Mouse (Mus musculus) liver, adult (tissue): ENCODE measurements around the gene Fam189b.

ENCODE experiments used
- GATA4 ChIP-seq: IDR thresholded peaks from 2 replicates; pipeline ENCODE4 v1.6.1; 2014; ENCODE audit warnings: mild to moderate bottlenecking, low read length; ENCODE audit not compliant: insufficient replicate concordance

Fam189b gene

DNA sequence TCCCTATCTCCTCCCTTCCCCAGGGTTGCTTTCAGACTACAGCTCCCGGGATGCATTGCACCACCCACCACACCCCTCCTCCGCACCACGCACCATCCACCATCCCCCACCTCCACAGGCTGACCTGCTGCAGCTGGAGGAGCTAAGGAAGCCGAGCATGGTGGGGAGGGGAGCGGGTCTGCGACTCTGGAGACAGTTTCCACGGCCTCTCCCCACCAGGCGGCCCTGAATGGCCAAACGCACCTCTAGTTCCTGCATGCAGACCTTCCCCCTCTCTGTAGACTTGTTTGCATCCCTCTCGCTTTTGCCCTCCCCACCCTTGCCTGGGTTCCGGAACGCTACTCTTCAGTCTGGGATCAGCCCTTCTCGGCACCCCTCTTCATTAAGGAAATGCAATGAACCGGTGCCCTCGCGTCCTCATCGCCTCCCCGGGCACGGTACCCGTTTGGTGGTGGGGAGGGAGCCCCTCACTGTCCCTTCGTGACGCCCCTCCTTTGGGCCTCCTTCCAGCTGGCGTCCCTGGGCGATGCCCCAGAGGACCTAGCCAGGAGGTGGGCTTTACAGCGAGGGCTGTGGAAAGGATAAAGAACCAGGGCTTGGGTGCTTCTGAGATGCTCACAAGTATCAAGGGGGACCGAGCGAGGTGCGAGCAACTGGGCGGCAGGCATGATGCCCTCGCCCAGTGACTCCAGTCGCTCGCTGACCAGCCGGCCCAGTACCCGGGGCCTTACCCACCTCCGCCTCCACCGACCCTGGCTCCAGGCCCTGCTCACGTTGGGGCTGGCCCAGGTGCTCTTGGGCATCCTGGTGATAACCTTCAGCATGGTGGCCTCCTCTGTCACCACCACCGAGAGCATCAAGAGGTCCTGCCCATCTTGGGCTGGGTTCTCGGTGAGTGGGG, at the start of gene Fam189b:
Fam189b (plus strand) TSS at position 86 of the 901 bp plus-strand sequence.
- TF ChIP-seq GATA4 = no peak

DNA sequence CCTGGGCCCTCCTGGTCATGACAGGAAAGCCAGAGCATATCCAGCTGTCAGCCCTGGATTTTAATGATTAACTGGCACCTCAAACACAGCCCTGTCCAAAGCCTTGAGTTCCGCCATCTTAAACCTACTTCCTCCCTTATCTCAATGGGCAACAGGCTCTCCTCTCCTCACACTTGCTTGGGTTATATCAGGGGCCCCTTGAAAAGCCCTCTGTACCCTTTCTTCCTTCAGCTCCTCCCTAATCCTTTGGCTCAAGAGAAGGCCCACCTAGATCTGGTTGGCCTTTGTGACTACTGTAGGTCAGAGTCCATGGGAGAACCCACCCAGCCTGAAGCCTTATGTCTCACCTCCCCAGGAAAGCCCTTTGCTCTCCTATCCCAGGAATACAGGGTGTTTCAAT, 49.2 kb upstream of the Fam189b start:
- TF ChIP-seq GATA4 = no peak

DNA sequence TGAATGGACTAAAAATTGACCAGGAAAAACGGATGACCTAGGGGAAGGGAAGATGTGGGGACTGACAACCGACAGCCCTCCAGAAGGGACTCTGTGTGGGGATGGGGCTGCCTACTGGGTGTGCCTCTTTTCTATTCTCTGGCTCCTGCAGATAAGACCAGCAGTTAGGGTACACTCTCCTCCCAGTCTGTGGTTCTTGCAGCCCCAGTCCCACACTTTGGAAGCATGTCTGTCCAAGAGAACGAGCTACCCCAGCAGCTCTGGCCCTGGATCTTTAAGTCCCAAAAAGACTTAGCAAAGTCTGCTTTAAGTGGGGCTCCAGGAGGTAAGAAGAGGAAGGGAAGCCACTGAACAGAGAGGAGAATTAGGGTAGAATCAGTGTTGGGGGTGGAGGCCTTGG, 47.0 kb upstream of the Fam189b start, which contains the start of gene Pklr:
Pklr (plus strand) TSS at position 185 of the 400 bp plus-strand sequence.
- no peak for TF ChIP-seq GATA4

DNA sequence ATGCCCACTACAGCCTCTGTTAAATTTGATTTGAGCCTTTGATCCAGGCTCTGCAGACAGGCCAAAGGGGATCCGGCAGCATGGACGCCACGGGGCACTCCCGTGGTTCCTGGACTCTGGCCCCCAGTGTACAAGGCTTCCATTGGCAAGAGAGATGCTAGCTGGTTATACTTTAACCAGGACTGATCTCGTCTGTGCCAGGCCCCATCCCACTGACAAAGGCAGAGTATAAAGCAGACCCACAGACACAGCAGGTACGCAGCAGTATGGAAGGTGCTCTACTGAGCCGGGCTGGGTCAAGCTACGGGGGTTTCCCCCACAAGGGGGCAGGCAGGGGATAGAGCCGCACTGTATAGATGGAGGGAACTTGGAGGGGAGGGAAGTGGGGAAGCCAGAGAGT, 46.6 kb upstream of the Fam189b start:
- TF ChIP-seq GATA4 = no peak

DNA sequence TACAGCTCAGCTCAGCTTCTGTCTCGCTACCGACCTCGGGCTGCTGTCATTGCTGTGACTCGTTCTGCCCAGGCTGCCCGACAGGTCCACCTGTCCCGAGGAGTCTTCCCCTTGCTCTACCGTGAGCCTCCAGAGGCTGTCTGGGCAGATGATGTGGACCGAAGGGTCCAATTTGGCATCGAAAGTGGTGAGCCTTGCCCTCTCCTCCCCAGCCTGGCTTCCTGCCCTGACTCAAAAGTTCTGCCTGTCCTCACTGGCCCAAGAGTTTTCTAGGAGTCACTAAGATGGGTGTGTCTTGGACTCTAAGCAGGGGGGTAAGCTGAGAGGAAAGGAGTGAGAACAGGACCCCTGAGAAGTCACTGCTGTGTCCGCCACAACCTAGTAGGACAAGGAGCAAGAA, 38.1 kb upstream of the Fam189b start:
- TF ChIP-seq GATA4 = no peak

DNA sequence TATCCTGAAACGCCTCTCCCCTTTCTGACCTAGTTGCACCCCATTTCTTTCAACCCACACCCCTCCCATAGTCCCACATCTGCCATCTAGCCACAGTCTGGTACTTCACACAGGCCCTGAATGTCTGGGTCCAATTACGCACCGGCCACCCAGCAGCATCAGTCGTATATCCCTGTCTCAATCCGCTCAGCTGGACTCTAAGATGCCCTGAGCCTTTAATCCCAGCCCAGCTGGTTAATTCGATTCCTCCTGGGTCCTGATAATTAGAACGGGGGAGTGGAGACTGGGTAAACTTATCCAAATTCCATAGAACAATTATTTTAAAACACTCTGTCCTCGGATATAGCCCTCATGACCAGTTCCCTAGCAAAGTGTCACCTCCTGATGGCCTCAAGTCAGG, 37.4 kb upstream of the Fam189b start:
- TF ChIP-seq GATA4 = no peak

DNA sequence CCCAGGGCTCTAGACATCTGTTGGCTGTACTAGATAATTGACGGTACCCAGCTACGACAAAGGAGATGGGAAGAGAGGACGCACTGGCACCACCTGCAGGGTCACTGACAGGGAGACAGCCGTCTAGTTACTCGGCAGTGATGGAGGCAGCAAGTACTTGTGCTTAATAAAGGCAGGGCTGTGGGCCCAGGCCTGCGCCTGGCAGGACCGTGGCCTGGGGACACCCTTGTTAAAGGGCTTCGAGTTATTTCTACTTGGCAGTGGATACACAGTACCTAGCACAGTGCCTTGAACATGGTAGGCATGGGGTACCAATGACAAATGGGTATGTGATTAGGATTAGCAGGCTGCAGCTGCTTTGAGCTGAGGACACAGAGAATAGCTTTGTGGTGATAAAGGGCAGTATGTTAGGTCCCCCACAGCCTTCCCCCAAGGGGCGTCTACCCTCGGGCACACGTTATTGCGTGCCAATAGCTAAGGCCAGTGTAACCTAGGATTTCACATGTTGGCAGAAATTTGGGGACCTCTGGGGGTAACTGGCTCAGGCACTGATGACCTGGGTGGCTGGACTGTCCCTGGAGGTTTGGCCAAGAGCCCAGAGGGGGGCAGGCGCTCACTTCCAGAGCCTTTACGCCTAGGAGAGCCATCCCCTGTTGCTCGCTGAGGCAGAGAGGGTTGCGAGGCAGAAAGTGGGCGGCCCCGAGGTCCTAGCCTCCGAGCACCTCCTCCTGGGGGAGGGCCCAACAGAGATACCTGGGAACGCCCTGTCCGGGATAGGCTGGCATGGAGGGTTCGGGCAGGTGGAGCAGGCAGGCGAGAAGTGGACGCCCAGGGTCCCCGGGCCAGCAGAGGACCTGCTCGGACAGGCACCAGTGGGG, 35.6 kb upstream of the Fam189b start:
- no peak for TF ChIP-seq GATA4

DNA sequence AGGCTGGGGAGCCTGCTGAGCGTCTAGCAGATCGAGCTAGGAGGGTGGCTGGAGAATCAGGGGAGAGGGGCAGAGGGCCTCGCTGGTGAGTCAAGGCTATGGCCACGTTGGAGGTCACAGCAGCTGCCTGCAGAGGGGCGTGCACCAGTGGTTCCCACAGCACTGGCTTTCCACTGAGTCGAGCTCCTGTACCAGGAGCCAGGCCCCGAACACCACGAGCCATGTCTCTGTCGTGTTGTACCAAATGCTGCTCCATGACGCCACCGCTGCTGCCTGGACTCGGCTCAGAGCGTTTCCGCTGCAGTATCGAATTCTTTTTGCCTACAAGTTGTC, 35.0 kb upstream of the Fam189b start:
- TF ChIP-seq GATA4 = no peak

DNA sequence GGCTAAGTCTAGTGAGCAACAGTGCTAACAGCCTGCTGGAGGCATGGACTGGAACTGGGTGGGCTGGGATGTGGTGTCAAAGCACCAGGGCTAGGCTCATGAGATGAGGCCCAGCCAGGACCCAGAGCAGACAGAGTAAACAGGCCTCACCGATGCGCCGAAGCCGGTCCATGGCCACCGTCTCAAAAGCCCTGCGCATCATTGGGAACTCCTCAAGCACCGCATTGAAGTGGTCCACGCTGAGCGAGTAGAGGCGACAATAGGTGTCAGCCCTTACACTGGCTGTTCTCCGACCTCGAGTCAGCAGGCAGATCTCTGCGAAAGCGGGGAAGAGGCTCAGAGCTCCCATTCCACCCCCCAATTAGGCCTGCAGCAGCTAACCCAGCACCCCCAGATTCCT, 34.4 kb upstream of the Fam189b start:
- TF ChIP-seq GATA4 = no peak

DNA sequence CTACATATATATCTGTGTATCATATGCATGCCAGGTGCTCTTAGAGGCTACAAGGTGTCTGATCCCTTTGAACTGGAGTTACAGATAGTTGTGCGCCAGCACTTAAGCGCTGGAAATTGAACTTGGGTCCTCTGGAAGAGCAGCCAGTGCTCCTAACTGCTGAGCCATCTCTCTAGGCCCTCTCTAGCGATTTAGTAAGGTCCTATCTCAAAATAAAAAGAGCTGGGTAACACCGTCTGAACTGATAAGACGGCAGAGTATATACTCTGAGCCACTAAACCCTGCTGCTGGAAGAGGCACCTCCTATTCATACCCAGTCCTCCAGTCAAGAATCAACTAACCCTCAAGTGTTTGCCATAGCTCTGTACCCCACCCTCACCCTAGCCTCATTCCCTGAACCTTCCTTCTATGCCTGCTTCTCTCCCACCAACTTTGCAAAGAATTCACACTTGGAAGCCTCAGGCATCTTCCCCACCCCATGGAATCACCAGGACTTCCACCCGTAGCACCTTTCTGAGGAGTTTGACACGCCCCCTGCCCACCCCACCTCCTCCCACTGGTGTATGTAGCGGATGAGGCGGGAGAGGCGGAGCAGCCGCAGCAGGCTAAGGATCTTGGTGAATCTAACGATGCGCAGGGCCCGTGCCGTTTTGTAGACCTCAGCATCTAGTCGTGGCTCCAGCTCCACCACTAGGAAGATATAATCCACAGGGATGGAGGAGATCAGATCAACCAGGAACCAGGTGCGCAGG, 30.7 kb upstream of the Fam189b start:
- TF ChIP-seq GATA4 = no peak

DNA sequence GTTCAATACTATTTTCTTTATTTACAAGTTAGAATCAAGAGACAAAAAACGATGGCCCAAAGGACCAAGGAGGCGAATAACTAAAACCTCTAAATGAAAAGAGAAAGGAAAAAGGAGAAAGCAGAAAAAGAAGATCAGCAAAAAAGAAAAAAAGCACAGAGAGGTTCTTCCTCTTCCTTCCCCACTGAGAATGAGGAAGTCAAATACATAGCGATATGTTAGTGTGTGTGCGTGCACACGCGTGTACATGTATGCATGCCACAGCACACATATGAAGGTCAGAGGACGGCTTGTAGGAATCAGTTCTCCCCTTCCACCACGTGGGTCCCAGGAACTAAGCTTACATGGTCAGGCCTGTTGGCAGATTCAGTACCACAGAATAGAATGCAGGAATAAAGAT, 26.0 kb upstream of the Fam189b start:
- TF ChIP-seq GATA4 = no peak

DNA sequence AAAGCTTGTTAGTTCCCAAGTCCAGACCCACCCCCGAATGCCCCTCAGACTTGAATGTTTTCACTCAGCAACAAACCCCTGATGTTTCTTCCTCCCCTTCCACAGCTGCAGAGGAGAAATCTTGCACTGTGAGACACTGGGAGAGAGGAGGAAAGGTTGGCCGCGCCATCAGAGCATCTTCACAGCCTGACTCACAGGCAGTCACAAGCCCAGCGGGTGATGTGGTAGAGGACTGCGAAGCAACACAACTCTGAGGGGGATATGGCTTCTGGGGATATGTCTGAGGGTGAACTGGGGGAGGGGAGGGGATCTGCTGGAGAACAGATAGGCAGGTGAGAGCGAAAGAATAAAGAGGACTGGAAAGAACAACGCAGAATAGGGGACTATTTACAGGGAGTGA, 24.3 kb upstream of the Fam189b start:
- no peak for TF ChIP-seq GATA4

DNA sequence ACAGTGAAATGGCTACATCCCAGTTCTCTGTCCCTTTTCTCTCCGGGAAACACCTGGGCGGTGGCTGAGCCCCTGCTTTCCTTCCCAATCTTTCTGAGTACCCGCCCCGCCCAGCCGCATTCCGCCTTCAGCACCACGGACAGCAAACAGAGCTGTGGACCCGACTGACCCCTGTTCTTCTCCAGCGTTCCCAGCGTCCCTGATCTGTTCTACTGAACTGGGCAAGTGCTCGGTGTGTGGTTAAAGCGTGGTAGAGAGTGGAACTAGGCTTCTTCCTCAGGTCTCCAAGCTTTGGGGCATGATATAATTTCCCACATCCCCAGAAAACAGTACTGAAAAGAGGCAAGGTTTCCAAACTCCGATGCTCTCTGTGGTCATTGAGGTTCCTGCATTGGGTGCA, 23.7 kb upstream of the Fam189b start:
- no peak for TF ChIP-seq GATA4

DNA sequence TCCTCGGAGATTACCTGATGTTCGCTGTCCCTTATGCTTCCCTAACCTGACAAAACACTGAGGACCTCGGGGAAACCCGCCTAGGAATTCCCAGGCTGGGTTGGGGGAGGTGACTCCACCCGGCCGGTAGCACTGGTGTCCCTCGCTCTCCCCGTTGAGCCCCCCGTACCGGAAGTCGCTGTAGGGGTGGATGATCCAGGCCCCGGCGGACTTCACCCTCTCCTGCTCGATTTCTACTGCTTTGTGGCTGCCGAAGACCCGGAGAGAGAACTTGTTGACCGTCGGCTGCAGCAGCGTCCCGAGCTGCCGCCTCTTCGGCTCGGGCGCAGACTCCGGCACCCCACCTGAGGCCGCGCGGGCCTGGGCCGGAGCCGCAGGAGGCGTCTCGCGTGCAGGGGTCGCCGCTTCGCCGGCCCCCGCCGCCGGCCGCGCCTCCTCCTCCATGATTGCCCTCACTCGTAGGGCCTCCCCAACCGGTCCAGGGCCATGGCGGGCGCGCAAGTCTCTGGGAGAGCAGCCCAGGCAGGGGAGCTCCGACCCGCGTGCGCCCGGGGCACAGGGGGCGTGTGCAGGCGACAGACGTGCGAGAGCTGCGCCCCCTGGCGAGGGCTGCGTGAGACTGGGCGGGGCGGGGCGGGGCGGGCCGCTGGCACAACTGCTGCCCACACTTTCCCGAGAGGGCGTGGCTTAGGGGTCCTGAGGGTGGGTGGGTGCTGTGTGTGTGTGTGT, 23.2 kb upstream of the Fam189b start, which contains the start of gene Hcn3:
Hcn3 (minus strand) TSS at position 581 of the 729 bp plus-strand sequence.
- TF ChIP-seq GATA4 = no peak

DNA sequence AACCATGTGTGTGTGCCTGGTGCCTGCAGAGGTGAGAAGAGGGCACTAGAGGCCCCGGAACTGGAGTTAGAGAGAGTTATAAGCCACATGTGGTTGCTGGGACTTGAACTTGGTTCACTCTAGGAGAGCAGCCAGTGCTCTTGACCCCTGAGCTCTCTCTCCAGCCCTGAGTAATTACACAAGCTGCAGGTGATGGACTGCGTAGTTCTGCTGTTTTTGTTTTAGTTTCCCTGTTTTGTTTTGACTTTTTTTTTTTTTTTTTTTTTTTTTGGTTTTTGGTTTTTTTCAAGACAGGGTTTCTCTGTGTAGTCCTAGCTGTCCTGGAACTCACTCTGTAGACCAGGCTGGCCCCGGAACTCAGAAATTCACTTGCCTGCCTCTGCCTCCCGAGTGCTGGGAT, 21.2 kb upstream of the Fam189b start:
- TF ChIP-seq GATA4 = no peak
